Mouse (Mus musculus) hindbrain, embryonic 10.5 days (tissue): ENCODE results near the gene Gm49387. TPM values are rescaled to one million over a fixed set of nuclear protein-coding genes. Genes with fewer than 3 reads are reported as not detected.

ENCODE experiments used
- DNase-seq: peaks from one replicate; pipeline ENCODE4 v3.0.0-alpha.2; 2017; ENCODE audit warnings: low spot score
- H3K27ac ChIP-seq: fragments of 300-500 bp; sonication (generic); 2 replicates; pipeline ENCODE4 v1.5.1; 2016; ENCODE audit warnings: mild to moderate bottlenecking, moderate library complexity
- H3K27me3 ChIP-seq: fragments of 300-500 bp; sonication (generic); 2 replicates; pipeline ENCODE4 v1.6.1; 2016; ENCODE audit warnings: mild to moderate bottlenecking; ENCODE audit not compliant: poor library complexity, insufficient read depth, severe bottlenecking
- H3K36me3 ChIP-seq: fragments of 300-500 bp; sonication (generic); 2 replicates; pipeline ENCODE4 v1.6.1; 2016; ENCODE audit warnings: mild to moderate bottlenecking, moderate library complexity
- H3K4me1 ChIP-seq: fragments of 300-500 bp; sonication (generic); replicated peaks from 2 replicates; pipeline ENCODE4 v1.6.1; 2016; ENCODE audit warnings: mild to moderate bottlenecking
- H3K4me3 ChIP-seq: fragments of 300-500 bp; sonication (generic); 2 replicates; pipeline ENCODE4 v1.5.1; 2016; ENCODE audit warnings: mild to moderate bottlenecking, moderate library complexity
- H3K9me3 ChIP-seq: fragments of 300-500 bp; sonication (generic); 2 replicates; pipeline ENCODE4 v1.6.1; 2016; ENCODE audit warnings: mild to moderate bottlenecking, moderate library complexity
- WGBS: fragments of 180-500 bp; shearing (Covaris S2); methylation state at CpG from one replicate; pipeline ENCODE4 v1.1.7; 2016; 5-methylcytosine and 5-hydroxymethylcytosine counted together
- polyA plus RNA-seq: library from polyadenylated mRNA; unstranded; fragments of >200 nt; fragmentation: Nextera tagmentation; extraction: Ambion mirVana; gene quantifications from 2 replicates; pipeline ENCODE4 v1.2.1, GENCODE M21; 2016

Gm49387 gene
- polyA plus RNA-seq, 1 experiment from 2014 or later = 0.95 TPM

DNA sequence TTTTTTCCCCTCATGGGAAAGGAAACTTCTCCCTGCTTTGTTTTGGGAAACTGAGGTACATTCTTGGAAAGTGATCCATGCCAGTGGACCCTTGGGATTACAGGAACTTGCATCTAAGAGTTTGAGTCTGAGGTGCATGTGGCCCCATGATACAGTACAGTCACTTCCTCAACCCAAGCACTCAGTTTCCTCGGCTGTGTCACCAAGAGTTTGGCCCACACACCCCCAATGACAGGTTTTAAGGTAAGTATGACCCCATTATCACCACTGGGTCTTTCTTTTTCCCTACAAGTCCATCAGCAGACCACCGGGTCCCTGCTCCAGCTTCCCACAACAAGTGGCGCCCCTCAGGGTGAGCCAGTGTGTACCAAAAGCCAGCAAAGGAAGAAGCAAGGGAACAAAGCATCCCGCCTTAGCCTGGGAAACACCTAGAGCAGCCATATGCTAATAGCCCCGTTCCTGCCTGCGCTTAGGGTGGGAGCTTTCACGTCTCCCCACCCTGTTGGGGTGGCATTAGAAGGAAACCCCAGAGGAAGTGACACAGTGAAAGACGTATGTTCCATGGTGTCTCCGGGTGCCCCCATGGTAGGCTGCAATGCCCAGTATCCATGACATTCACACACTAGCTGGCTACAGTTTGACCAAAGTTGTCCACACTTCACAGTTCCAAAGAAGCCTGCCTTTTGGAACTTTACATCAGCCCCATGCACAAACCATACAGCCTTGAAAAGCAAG lies 84.0 kb downstream of the Gm49387 start:
- 83% methylated on average over 9 of the region's 9 CpGs for WGBS
- no peaks in the 10 kb centered on the region for H3K36me3 ChIP-seq
- H3K9me3 ChIP-seq = no peaks in the 10 kb centered on the region
- peaks cover 5% of the 10 kb centered on the region; the same call in 1 of the 2 replicates for H3K4me1 ChIP-seq
- no peak overlapping the region for H3K27ac ChIP-seq
- no peak overlapping the region for H3K4me3 ChIP-seq
- H3K27me3 ChIP-seq = no peaks in the 10 kb centered on the region
- no peak for DNase-seq

DNA sequence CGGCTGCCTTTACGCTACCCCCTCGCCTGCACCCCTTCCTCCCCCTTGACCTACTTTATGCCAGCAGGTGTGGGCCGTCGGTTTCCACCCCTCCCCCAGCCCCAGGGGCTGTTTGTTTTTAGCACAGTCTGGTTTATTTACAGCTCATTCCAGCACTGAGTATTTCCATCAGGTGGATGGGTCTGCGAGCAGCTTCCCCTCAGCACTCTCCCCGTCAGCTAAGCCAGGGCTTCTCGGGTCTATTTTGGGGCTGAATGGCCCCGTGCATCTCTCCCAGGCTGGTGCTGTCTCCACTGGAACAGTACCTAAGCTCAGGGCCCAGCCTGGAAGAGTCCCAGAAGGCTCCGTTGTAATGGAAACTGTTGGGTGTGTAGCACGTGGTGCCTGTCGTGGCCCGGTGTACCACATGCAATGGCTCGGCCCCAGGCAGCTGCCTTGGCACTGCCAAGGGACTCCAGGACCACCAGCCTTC lies 84.7 kb downstream of the Gm49387 start:
- Histone ChIP-seq H3K36me3 (no peaks in the 10 kb centered on the region), H3K27me3 (no peaks in the 10 kb centered on the region), H3K4me1 (peaks cover 5% of the 10 kb centered on the region; the same call in 1 of the 2 replicates), H3K27ac (no peak overlapping the region), H3K9me3 (no peaks in the 10 kb centered on the region), H3K4me3 (no peak overlapping the region)
- no peak for DNase-seq
- 81% methylated on average over 14 of the region's 14 CpGs for WGBS

DNA sequence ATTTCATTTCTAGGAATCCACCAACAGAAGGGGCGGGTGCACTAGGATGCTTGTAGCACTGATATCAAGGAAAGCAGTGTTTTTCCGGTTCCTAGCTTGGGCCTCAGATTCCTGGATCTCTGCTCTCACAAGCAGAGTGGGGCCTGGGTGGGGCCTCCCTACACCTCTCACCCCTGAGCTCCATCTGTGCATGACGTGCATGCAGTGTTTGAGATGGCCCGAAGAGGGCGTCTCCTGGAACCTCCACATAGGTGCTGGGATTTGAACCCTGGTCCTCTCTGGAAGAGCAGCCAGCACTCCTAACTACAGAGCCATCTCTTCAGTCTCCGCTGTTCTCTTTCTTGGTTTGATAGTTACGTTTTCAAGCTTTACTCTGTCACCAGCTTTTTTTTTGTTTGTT lies 85.7 kb downstream of the Gm49387 start:
- Histone ChIP-seq H3K4me1 (no peaks in the 10 kb centered on the region; the same call in 1 of the 2 replicates), H3K9me3 (no peaks in the 10 kb centered on the region), H3K36me3 (no peaks in the 10 kb centered on the region), H3K4me3 (no peak overlapping the region), H3K27me3 (no peaks in the 10 kb centered on the region), H3K27ac (no peak overlapping the region)
- DNase-seq = no peak
- 89% methylated on average over 7 of the region's 7 CpGs for WGBS

DNA sequence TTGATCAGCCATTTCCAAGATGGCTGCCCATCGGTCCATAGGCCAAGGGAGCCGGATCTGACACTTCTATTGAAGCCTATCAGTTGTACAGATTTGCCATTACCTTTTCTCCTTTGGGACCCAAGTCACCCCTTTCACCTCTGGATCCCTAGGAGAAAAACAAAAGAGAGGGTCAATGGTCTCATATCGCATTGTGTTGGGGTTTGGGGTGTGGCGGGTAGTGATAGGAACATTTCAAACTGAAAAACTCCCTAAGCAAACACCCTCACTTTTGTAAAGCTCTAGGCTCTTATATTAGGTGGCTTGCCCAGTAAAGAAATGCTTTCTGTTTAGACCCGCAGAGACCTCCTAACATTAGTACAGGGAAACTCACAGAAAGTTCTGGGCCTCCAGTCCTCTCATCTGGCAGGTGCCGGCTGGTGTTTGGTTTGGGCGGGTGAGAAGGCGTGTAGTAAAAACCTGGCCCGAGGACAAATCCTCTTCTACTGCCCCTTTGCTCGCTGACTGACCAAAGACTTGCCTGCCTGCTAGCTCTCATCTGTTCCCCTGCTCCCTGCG lies 96.7 kb downstream of the Gm49387 start:
- Histone ChIP-seq H3K9me3 (no peaks in the 10 kb centered on the region), H3K4me3 (no peak overlapping the region), H3K36me3 (no peaks in the 10 kb centered on the region), H3K4me1 (peaks cover 11% of the 10 kb centered on the region), H3K27me3 (no peaks in the 10 kb centered on the region), H3K27ac (no peak overlapping the region; the same call in 1 of the 2 replicates)
- 83% methylated on average over 11 of the region's 11 CpGs for WGBS
- DNase-seq = no peak

DNA sequence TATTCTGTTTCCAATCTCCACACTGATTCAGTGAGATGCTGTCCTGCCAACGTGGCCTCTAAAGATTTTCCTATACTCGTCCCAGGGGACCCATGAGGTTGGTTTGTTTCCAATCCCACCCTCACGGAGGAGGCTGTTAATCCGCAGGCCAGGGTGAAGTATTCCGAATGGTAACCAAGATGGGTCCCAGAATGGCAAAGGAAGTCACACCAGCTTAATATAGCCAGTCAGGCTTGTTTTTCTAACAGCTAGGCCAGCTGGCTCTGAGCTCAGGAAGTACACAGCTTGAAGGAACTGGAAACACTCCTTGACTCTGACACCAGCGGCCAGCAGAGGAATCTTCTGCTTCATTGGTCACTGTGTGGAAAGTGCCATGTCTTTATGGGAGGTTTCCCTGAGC lies 103.4 kb downstream of the Gm49387 start:
- Histone ChIP-seq H3K9me3 (no peaks in the 10 kb centered on the region), H3K4me3 (no peak overlapping the region), H3K4me1 (no peaks in the 10 kb centered on the region), H3K27me3 (no peaks in the 10 kb centered on the region), H3K36me3 (no peaks in the 10 kb centered on the region), H3K27ac (no peak overlapping the region)
- WGBS = 79% methylated on average over 6 of the region's 6 CpGs
- DNase-seq = no peak

DNA sequence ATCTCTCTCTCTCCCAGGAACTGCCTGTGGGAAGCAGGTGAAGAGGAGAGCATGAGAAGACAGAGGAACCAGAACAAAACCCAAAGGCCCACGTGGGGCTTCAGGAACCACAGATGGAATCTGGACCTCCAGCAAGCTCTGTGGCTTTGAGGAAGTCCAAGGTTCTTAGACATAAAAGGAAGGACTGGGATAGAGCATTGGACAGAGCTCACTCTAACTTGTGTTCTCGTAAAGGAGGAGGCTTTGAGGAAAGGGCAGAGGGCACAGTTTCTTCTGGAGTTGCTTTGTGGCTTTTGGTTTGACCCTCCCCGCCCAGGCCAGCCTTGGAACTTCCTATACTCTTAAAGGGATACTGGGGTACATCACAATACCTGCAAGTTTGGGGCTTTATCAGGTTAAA lies 108.0 kb downstream of the Gm49387 start:
- H3K27me3 ChIP-seq = no peaks in the 10 kb centered on the region
- no peaks in the 10 kb centered on the region for H3K36me3 ChIP-seq
- no peaks in the 10 kb centered on the region for H3K9me3 ChIP-seq
- WGBS = 58% methylated on average over 3 of the region's 3 CpGs
- H3K4me1 ChIP-seq = peaks cover 7% of the 10 kb centered on the region; the same call in 1 of the 2 replicates
- no peak overlapping the region for H3K27ac ChIP-seq
- no peak for DNase-seq
- no peak overlapping the region for H3K4me3 ChIP-seq

DNA sequence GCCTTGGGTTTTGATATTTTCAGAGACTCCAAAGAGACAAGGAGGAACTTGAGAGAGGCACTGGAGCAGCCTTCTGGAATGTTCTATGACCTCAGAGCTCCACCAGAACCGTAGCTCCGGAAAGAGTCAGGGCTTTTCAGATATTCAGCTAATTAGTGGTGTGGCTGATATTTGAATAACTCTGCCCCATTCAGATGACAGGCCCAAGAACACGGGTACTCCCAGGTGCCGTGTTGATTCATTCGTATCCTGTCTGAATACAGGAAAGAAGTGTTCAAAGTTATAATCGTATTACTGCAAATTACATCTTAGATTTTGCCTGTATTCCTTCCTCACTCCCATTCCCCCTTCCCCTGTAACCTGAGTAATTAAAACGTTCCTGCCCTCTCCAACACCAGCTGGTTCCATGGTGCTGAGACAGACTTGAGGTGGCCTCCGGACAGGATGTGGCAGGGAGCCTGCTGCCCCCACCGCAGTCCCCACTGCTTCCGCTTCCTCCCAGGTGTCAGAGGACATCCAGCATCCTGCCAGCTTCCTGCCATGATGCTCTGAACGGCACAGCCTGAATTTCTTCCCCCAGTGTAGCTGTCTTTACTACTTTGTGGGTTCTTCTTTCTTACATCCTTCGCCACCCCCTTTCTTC lies 109.1 kb downstream of the Gm49387 start:
- 72% methylated on average over 12 of the region's 12 CpGs for WGBS
- Histone ChIP-seq H3K27me3 (no peaks in the 10 kb centered on the region), H3K9me3 (no peaks in the 10 kb centered on the region), H3K4me1 (peaks cover 7% of the 10 kb centered on the region; the same call in 1 of the 2 replicates), H3K27ac (no peak overlapping the region; the same call in 1 of the 2 replicates), H3K36me3 (no peaks in the 10 kb centered on the region), H3K4me3 (no peak overlapping the region)
- DNase-seq = no peak

DNA sequence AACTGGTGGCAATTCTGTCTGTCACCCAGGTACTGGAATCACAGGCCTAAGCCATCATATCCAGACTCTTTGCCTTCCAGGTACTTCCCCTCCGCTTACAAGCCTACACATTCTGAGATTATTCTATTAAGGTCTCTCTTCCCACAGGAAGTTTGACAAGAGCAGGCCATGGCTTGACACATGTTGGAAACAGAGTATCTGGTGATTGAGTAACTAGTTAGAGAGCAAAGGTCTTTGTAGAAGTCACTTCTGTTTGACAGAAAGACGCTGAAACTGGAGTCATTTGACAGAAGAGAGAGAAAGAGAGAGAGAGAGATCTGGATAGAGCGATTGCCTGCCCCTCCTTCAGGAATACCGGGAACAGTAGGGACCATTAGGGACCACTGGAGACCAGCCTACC lies 109.8 kb downstream of the Gm49387 start:
- Histone ChIP-seq H3K4me3 (no peak overlapping the region), H3K4me1 (peaks cover 7% of the 10 kb centered on the region; the same call in 1 of the 2 replicates), H3K36me3 (no peaks in the 10 kb centered on the region), H3K27me3 (no peaks in the 10 kb centered on the region), H3K27ac (no peak overlapping the region), H3K9me3 (no peaks in the 10 kb centered on the region)
- WGBS = 87% methylated on average over 4 of the region's 4 CpGs
- DNase-seq = no peak

DNA sequence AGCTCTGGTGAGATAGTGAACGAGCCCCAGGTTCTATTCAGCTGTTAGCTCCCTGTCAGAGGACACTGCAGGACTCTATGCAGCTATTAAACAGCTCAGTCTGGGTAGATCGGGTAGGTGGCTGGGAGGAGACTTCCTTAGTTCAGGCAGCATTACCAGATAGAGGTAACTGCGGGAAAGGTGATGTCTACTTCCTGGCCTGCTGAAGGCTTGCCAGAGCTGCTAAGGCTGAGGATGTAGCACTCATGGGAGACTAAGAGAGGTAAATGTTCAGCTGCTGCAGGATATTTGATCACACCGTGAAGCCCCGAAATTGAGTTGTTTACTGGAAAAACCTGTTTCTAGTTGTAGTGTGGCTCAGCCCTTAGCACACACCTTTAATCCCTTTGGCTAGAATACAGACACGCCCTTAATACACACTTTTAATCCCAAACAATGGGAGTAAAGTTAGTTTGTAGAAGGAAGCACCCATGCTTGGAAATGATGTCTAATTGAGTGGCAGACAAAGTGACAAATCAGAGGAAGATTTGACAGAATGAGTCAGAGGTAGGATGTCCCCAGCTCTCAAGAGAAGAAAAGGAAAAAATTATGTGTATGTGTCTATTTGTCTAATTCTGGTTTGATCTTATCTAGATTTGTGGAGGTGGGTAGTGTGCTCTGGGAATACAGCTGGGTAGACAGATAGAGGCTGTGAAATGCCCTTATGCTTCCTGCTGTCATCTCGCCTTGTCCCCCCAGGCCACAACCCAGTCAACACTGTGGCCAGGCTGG lies 115.5 kb downstream of the Gm49387 start:
- Histone ChIP-seq H3K27ac (no peak overlapping the region), H3K9me3 (no peaks in the 10 kb centered on the region), H3K4me3 (no peak overlapping the region), H3K36me3 (no peaks in the 10 kb centered on the region), H3K27me3 (no peaks in the 10 kb centered on the region), H3K4me1 (peaks cover 7% of the 10 kb centered on the region; the same call in 1 of the 2 replicates)
- no peak for DNase-seq
- 81% methylated on average over 7 of the region's 7 CpGs for WGBS

DNA sequence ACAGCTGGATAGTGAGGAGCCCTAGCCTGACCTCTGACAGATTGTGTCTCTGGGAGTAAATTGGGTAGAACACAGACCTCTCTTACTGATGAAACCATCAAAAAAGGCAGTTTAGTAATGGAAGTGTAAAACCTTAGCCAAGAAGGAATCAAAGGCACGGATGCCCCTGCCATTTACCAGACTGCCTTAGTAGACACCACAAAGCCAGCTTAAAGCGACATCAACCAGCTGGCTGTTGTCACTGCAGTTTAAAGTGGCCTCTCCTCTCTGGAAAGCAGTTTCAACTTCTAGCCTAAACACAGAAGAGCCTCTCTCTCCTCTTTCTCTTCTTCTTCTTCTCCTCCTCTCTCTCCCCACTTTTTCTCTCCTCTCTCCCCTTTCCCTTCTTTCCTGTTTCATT lies 119.4 kb downstream of the Gm49387 start:
- Histone ChIP-seq H3K4me3 (no peak overlapping the region), H3K27ac (no peak overlapping the region), H3K9me3 (no peaks in the 10 kb centered on the region), H3K36me3 (no peaks in the 10 kb centered on the region), H3K4me1 (peaks cover 8% of the 10 kb centered on the region; the same call in 1 of the 2 replicates), H3K27me3 (no peaks in the 10 kb centered on the region)
- WGBS = 83% methylated on average over 2 of the region's 2 CpGs
- DNase-seq = no peak

DNA sequence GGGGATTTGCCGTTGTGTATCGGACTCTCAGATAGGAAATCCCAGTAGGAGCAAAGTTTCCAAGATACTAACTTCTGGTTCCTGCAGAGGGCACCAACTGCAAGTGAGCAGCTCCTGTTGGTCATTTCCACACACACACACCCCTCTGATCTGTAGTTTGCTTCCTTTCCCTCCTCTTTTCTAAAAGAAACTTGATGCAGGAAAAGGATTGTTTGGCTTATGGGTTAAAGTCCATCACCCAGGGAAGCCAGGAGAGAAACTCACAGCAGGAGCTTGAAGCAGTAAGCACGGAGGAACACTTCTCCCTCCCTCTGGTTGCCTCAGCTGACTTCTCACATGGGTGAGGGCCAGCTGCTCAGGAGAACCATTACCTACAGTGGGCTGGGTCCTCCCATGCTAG lies 121.5 kb downstream of the Gm49387 start:
- Histone ChIP-seq H3K27ac (no peak overlapping the region), H3K4me1 (0 out of 2 replicates have a peak, but pooled peaks cover 4% of the 10 kb centered on the region), H3K27me3 (no peaks in the 10 kb centered on the region), H3K9me3 (peaks cover 6% of the 10 kb centered on the region), H3K4me3 (no peak overlapping the region), H3K36me3 (no peaks in the 10 kb centered on the region)
- 58% methylated on average over 3 of the region's 3 CpGs for WGBS
- no peak for DNase-seq

DNA sequence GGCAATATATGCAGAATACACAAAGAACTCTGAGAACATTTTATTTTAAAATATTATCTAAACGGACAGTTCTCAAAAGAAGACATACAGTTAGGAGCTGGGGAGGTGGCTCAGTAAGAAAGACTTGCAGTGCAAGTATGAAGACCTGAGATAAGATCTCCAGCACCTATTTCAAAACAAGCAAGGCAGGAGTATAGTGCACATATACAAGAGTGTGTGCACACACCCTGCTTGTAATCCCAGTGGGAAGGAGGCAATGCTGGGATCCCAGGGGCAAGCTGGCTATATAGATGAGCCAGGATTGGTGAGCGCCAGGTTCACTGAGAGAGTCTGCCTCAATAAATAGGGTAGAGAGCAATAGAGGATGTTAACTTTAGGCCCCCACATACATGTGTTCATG lies 124.8 kb downstream of the Gm49387 start:
- Histone ChIP-seq H3K27me3 (no peaks in the 10 kb centered on the region), H3K4me1 (0 out of 2 replicates have a peak, but pooled peaks cover 4% of the 10 kb centered on the region), H3K4me3 (no peak overlapping the region), H3K36me3 (peaks cover 10% of the 10 kb centered on the region; the same call in 1 of the 2 replicates), H3K9me3 (peaks cover 8% of the 10 kb centered on the region), H3K27ac (no peak overlapping the region)
- 93% methylated on average over 2 of the region's 2 CpGs for WGBS
- no peak for DNase-seq
